Mouse (Mus musculus) neural tube, postnatal 0 days (tissue): ENCODE measurements around the gene Rnf19b. TPM values are rescaled to one million over a fixed set of nuclear protein-coding genes. Genes with fewer than 3 reads are reported as not detected.

ENCODE experiments used
- polyA plus RNA-seq: library from polyadenylated mRNA; unstranded; fragments of >200 nt; fragmentation: Nextera tagmentation; extraction: Ambion mirVana; gene quantifications from 2 replicates; pipeline ENCODE4 v1.2.1, GENCODE M21; 2015

The Rnf19b gene
- 38.3 and 38.7 TPM in 2 replicates for polyA plus RNA-seq

GRCm38 (mm10) chr4:129058207-129059092 is at the start of gene Rnf19b:
Rnf19b (plus strand) TSS chr4:129058271.

GRCm38 (mm10) chr4:129105356-129105755 is 47.3 kb downstream of the Rnf19b start, which contains the start of gene Tmem54:
Tmem54 (plus strand) TSS chr4:129105548.

GRCm38 (mm10) chr4:129121569-129122086 is 63.6 kb downstream of the Rnf19b start, which contains the start of gene Hpca:
Hpca (minus strand) TSS chr4:129122036.

Other genes with a start within 250 kb of the Rnf19b start
- gene Trim62, start 174.7 kb upstream of the Rnf19b start, polyA plus RNA-seq = 29.2 and 32.5 TPM in 2 replicates
- gene Azin2, start 95.8 kb upstream of the Rnf19b start, polyA plus RNA-seq = 28.9 and 29.5 TPM in 2 replicates
- 67.9 and 71.0 TPM in 2 replicates for gene Ak2, start 66.3 kb upstream of the Rnf19b start, polyA plus RNA-seq
- 0.28 and 0.37 TPM in 2 replicates for gene Tmem54, start 47.3 kb downstream of the Rnf19b start, polyA plus RNA-seq
- 234 and 265 TPM in 2 replicates for gene Hpca, start 63.8 kb downstream of the Rnf19b start, polyA plus RNA-seq
- gene Fndc5, start 78.7 kb downstream of the Rnf19b start, polyA plus RNA-seq = 45.9 and 59.1 TPM in 2 replicates
- 13.1 TPM in 2 replicates for gene S100pbp, start 131.5 kb downstream of the Rnf19b start, polyA plus RNA-seq
- gene Yars, start 131.5 kb downstream of the Rnf19b start, polyA plus RNA-seq = 83.2 and 104 TPM in 2 replicates
- gene C77080, start 203.1 kb downstream of the Rnf19b start, polyA plus RNA-seq = 4.8 and 5.7 TPM in 2 replicates
- 3.4 TPM in 2 replicates for gene Sync, start 229.3 kb downstream of the Rnf19b start, polyA plus RNA-seq